Mouse (Mus musculus): ENCODE measurements around the gene Atg4c.

- TF ChIP-seq CTCF (IDR thresholded peaks at IDR 0.05; ENCODE audit: low read depth, low read length) (no peak), POLR2A (IDR thresholded peaks at IDR 0.05; ENCODE audit: extremely low read depth, insufficient read depth, low read length) (no peak)
These were observed 12.0 kb downstream of the Atg4c start for GRCm38 (mm10) chr4:99205773-99206172.
